Mouse (Mus musculus) CH12.LX (cell line): Measurements from ENCODE around the gene Nt5c2.

Experiments used
- CHD2 ChIP-seq: IDR thresholded peaks from 2 replicates; pipeline ENCODE4 v1.6.1; 2011; ENCODE audit warnings: low read length, improper control_type of control experiment
- CTCF ChIP-seq, 2 experiments: IDR thresholded peaks in 1 of 2; conservative IDR thresholded peaks in 1 of 2; 2 replicates each; pipeline ENCODE4 v1.5.1; 2011 to 2012; ENCODE audit warnings: low read depth in 2 of 2, low read length in 2 of 2, improper control_type of control experiment in 1 of 2, inconsistent platforms in 1 of 2, mild to moderate bottlenecking in 1 of 2, moderate library complexity in 1 of 2
- EP300 ChIP-seq: IDR thresholded peaks from 2 replicates; pipeline ENCODE4 v1.6.1; 2011; ENCODE audit warnings: low read length, improper control_type of control experiment
- MAX ChIP-seq: IDR thresholded peaks from 2 replicates; pipeline ENCODE4 v1.6.1; 2011; ENCODE audit warnings: low read length, improper control_type of control experiment
- MAZ ChIP-seq: IDR thresholded peaks from 2 replicates; pipeline ENCODE4 v1.6.1; 2012; ENCODE audit warnings: low read depth, mild to moderate bottlenecking, inconsistent platforms, low read length, improper control_type of control experiment, moderate library complexity
- NELFE ChIP-seq: IDR thresholded peaks from 2 replicates; pipeline ENCODE4 v1.6.1; 2011; ENCODE audit warnings: low read depth, low read length, improper control_type of control experiment
- POLR2A ChIP-seq: IDR thresholded peaks from 2 replicates; pipeline ENCODE4 v1.6.1; 2011; ENCODE audit warnings: low read depth, mild to moderate bottlenecking, improper control_type of control experiment, low read length
- USF1 ChIP-seq: IDR thresholded peaks from 2 replicates; pipeline ENCODE4 v1.6.1; 2014; ENCODE audit warnings: low read depth, mild to moderate bottlenecking, inconsistent platforms, low read length, improper control_type of control experiment
- ZNF384 ChIP-seq: IDR thresholded peaks from 2 replicates; pipeline ENCODE4 v1.6.1; 2012; ENCODE audit warnings: low read depth, low read length, improper control_type of control experiment, inconsistent platforms

GRCm38 (mm10) chr19:46879876-46880275, 135.1 kb downstream of the Nt5c2 start:
- no peak for TF ChIP-seq POLR2A
- no peak for TF ChIP-seq CTCF (conservative IDR thresholded peaks at IDR 0.05 in 1 of 2, IDR thresholded peaks at IDR 0.05 in 1 of 2; ENCODE audit: low read depth in 2 of 2, low read length in 2 of 2)
- TF ChIP-seq NELFE, result no peak
- no peak for TF ChIP-seq CHD2
- TF ChIP-seq MAX, result no peak
- TF ChIP-seq USF1, result no peak
- TF ChIP-seq ZNF384, result no peak
- TF ChIP-seq EP300, result no peak
- TF ChIP-seq MAZ, result no peak
